Mouse (Mus musculus) erythroid progenitor cell, adult 5-6 weeks (primary cell): ENCODE measurements around the gene Pcgf5. TPM values are rescaled to one million over a fixed set of nuclear protein-coding genes. Genes with fewer than 3 reads are reported as not detected.

Experiments
- ATAC-seq: replicated peaks from 2 replicates; pipeline ENCODE4 v1.8.0; 2016; ENCODE audit warnings: moderate number of reproducible peaks, mild to moderate bottlenecking, moderate TSS enrichment, inconsistent platforms; ENCODE audit not compliant: poor library complexity, low FRiP score, severe bottlenecking
- total RNA-seq, 2 experiments: library from RNA; stranded (forward) in 1 of 2; stranded (reverse) in 1 of 2; fragments of 150-400 nt in 1 of 2; fragments of 186-747, 209-891 nt in 1 of 2; gene quantifications; 2 replicates each; pipeline versions ENCODE4 v1.2.3 to v1.2.4; 2015 to 2017; ENCODE audit warnings: low replicate concordance in 2 of 2

The Pcgf5 gene
- total RNA-seq (2015; ENCODE audit: low replicate concordance): 71.7 and 72.1 TPM in 2 replicates
- 93.1 and 138 TPM in 2 replicates for total RNA-seq (2017; ENCODE audit: low replicate concordance)

DNA sequence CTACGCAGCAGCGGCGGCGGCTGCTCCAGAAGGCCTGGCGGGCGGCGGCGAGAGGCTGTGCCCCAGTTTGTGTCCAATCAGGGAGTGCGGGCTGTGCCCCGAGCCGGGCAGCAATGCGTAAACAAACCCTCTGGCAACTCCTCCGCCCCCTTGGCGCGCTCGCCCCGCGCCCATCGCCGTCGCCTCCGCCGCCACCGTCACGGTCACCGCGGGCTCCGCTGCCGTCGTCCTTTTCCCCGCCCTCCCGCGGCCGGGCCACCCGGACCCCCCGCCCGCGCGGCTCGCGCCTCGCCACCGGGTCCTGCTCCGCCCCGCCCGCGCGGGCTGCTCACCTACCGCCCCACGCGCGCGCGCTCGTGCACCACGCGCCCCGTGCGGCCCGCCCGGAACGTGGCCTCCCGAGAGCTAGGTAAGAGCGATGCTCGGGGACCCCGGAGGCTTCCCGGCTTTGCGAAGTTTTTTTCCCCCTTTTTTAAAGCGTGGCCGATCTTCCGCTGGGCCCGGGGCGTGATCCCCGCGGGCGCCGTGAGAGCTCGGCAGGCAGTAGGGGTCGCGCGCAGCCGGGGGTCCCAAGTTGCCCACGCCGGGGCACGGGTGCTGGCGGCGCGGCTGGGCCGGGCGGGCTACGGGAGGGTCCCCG, at the start of gene Pcgf5:
TSS of gene Pcgf5 (plus strand) at position 149 of the 640 bp plus-strand sequence.
- ATAC-seq: no peak

DNA sequence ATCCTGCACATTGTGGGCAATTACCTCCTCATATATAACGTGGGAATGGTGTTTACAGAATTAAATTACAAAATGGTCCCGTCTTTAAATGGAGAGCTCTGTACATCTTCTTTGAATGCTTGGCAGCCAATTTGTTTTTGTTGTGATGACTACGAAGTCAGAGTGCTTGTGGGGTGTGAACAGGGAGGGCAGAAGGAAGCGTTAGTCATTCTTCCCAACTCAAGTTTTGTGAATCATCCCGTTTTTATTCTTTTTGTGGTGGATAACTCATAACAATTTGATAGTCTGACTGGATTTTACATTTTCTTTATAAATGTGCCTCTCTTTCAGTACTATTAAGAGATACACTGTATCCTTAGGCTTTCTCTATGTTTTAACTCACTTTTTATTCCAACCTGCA, 42.6 kb upstream of the Pcgf5 start:
- no peak for ATAC-seq

DNA sequence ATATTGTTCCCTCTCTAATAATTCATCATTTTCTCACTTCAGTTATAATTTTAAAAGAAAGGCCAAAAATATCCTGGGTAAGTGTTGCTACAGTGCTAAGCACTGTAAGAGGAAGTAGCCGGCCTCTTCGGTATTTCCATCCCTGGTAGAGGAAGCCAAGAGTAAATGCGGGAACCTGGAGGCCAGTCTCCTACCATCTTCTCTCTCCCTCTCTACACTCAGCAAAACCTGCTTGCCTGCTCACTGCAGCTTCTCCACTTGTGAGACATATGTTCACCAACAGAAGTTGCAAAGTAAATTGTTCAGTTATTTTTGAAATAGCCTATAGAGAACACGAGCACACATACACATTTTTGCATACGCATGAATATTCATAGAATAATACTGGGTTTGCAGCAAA, 34.1 kb upstream of the Pcgf5 start:
- ATAC-seq: no peak

DNA sequence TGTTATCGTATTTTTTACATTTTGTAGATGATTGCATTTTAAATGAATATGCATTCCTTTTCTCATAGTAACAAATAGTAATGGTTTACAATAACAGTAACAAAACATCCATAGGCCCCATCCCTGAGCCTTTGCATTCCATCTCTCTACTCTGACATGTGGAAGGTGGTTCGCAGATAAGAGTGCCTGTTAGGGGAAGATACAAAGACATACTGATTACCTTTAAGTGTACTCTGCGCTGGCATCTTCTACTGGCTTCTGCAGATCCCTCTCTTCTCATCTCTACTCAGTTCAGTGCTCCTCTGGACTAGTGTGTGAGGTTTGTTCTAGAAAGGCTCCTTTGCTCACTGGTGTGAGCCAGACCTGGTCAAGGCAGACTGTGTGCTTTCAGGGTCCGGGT, 28.4 kb upstream of the Pcgf5 start:
- ATAC-seq: no peak

DNA sequence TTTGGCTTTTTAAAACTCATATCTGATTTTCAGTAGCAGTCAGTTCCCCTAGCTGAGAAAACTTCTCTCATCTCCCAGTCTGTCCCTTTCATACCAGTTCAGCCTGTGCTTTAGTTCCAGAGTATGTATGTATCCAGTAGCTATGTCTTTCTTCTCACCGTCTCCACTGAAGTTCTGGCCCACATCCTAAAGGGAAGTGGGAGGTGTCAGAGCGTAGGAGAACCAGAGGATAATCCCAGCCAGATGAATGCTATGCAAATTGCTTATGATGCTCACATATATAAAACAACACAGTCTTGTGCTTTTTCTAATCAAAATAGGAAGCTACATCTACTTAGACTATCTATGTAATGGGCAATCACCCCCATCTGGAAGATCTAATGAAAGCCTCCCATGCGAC, 27.0 kb upstream of the Pcgf5 start:
- ATAC-seq: no peak

DNA sequence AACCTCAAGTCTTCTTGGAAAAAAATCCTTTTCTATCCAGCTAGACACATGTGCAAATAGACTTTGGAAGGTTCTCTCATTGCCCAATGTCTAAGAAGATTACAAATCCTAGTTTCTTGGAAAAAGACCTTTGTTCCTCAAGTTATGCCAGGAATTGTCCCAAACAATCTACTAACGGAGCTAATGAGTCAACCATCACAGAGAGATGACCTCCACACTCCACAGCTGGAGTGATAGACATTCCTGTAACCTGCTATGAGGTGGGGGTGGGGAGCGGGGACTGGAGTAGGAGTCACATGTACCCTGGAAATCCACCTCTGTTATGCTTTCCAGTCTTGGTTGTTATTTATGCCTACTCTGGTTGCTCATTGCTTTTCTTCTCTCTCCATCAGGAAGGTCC, 24.8 kb upstream of the Pcgf5 start:
- ATAC-seq: no peak

DNA sequence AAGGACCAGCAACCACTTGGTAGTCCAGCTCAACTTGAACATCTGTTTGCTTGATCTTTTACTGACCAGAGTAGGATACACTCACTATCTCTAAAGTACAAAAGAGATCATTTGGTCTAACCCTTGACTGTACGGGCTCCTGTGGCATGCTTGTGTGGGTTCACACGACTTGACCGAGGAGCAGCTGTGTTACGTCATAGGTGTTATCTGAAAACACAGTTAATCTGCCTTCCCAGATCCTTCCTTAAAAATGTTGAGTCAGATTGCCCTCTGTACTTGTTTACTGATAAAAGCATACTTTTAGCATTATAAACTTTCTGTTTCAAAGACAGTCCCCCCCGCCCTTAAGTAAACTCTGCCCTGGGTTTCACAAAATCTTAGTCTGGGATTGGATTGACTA, 19.4 kb upstream of the Pcgf5 start:
- ATAC-seq: no peak

DNA sequence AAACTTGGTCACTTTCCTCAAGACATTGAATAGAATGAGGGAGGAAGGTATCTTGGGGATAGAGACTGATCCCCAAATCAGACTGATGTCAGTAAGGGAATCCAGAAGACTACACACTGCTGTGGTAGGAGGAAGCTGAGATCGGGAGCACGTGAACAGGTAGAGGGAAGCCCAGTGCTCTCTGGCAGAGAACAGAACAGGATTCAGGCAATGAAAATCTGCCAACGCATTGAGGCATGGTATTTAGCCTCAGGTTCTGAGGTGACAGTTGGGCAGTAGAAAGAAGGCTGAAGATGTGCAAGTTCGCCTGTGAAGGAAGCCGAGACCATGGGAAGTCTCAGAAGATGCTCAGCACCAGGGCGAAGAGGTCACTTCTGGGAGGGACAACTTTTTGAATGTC, 733 bp upstream of the Pcgf5 start:
- ATAC-seq: no peak

DNA sequence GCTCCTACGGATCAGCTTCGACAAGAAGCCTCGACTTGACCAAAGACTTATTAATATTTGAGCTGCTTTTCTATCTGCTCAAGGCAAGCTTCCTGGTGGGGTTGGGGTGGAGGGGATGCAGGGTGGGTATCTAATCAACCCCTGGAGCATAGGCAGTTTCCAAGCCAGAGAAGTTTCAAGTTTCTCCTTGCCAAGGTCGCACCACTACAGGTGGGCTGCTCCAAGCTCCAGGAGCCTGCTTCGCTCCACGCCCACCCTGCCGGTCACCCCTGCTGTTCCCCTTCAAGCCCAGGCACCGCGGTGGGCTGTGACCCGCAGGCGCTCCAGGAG, 313 bp upstream of the Pcgf5 start:
- no peak for ATAC-seq

DNA sequence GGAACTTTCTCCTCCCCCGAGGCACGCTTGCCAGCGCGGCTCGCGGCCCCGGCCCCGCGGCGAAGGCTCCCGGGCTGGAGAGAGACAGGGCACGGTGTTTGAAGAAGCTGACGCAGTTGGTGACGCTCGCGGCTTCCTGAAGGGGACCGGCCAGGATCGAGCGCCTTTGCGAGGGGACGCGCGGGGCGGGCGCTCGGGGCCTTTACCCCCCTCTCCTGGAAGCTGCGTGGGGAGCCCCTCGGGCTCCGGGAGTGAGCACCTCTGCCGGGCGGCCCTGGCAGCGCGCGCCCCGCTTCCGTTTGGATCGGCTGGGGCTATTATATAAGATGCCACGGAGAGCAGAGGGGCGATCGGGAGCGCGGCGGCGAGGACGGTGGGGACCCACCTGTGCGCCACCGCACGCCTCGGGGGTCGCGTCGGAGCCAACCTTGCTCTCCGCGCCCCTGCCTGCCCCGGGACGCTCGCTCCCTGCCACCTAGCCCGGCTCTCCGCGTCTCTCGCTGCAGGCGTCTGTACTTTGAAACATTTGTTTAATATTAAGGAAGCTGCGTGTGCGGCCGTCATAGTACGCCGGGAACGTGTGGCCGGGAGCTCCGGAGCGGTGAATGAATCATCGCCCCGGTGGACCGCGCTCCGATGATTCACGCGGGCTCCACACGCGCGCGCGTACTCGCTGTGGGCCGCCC, 835 bp downstream of the Pcgf5 start:
- ATAC-seq: no peak

DNA sequence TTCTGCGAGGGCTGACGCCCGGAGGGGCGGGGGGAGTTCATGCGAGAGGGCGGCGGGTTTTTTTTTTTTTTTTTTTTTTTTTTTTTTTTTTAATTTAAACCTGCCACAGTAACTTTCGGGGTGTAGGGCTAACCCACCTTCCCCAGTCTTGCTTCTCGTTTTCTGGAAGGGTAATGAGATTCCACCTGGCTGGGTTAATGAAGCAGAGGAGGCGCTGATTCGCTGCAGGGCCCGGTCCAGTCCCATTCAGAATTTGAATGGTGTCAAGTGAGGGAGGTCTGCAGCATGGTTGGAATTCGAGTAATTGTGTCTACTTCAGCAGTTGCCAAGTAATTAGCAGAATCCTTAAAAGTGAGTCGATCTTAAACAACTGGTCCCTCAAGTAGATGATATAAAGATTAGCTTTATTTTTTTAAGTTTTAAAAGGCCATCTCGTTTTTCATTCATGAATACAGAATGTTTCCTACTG, 1.4 kb downstream of the Pcgf5 start:
- no peak for ATAC-seq

DNA sequence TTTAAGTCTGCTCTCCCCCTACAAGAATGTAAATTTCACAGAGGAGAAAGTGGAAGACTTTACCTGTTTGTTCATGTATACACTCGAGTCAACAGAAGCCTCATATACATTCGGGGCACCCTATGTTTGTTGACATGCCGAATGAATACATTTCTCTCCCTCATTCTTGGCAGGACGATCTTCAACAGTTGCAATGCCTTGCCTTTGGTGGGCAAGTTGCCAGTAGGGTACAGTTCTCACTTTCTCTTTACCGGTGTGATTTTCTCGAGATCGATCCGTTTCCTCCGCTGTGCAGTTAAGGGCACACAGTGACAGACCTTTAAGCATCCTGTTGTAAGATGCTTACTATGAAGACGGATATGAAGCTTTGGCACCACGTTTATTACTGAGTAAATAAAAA, 2.1 kb downstream of the Pcgf5 start:
- ATAC-seq: no peak

DNA sequence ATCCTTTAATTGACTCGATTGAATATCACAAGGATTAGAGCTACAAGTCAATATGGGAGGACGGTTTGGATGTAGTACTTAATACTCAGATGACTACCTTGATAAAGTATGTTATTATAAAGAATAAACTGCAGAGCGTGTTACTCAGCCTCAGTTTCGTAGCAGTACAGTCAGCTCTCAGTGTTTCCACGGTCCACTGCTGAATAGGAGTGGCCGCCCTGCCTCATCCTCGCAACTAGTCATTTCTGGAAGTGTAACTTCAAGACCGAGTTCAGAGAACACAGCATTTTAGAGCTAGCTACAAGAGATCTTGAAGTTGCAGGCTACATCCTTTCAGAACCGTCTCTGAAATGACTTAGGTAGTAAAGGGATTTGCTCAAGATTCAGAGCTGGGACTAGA, 2.8 kb downstream of the Pcgf5 start:
- no peak for ATAC-seq

DNA sequence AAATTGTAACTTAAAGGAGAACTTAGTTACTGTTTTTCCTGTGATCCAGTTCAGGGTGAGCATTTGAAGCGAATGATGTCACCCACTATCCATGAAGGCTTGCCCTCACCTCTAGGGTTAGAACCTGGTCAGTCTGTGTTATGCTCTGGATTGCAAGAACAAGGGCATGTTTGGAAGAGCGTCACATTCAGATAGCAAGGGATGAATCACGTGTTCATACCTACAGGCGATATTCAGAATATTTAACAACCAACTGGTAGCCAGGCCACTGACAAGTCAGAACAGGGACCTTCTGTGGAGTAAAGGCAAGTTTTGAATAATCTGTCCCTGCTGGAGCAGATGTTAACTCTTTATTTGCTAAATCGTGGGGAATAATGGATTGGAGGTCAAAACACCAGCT, 14.4 kb downstream of the Pcgf5 start:
- no peak for ATAC-seq

DNA sequence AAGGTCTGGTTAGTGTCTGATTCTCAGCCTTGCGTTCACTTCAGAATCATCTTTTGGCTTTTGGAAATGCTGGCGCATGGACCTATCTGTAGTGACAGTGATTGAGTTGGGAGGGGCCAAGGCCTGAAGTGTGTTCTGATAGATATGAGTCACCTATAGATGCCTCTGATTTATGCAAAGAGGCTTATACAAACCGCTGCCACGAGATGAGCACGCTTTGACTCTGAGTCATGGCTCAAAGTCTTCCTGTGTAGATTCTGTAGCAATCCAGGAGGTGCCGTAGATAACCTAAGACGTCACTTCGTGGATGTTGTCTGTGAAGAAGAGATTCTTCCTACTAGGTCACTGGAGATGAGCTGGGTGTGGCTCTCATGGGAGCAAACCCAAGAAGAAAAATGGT, 16.6 kb downstream of the Pcgf5 start:
- no peak for ATAC-seq

DNA sequence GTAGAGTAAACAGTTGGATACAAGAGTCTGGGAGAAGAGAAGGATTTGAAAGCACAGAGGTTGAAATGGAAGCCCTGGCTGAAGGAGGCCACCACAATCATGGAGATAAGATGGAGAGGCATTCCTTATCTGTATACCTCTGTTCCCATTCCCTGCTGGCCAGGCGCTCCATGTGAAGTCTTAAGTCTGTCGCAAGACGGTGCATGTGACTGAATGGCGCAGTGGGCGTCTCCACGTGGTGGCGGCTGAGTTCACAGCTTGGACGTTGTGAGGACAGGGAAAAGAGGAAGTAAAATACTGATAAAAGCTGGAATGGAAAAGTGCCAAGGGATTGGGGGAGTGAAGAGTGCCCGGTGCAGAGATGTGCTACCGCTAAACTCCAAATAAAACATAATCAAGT, 23.4 kb downstream of the Pcgf5 start:
- ATAC-seq: no peak

DNA sequence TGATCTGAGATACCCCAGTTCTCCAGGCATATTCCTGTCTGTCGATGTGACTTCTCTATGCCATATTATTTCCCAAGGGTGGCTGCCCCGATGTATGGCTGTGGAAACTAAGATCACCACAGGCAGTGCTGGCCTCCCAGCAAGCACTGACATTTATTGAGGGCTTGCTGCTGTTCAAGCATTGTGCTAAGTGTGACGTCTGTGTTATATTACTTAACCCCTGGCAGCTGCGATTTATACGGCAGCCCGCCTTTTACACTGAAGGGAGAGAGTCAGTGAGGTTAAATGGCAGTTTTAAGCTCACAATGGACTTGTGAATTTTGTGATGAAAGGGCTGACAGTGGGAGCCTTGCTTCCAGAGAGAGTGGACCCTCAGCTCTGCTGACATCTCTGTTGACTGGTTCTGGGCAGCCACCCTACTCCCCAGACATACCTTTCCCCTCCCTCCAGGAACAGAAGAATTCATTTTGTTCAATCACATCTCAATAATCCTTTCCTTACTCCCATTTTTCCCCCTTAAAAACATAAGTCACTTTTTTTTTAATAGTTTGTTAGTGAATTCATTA, 25.0 kb downstream of the Pcgf5 start:
- no peak for ATAC-seq

DNA sequence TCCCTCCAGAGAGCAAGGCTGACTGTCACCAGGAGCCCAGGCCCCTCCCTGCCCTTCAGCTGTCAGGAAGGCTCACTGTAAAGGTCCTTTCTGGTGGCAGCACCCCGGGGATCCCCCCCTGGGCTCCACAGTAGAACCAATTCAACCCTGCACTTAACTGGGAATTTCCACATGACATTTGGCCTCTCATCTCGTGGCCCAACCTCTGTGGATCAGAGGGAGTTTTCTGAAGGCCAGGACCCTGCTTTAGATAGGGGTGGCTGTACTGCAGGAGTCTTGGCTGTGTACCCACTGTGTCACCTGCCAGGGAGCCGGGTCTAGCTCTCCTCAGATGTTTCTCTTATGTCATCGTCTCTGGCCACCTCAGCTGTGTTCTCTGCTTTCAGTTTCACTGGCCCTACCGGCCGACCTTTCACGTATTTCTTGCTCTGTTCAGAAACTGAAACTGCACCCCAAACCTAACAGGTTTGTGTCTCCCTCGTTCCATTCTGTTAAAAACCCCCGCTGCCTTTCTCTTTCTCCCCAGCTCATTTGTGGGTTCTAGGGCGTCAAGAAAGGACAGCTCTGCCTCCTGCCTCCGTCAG, 27.2 kb downstream of the Pcgf5 start:
- ATAC-seq: no peak

DNA sequence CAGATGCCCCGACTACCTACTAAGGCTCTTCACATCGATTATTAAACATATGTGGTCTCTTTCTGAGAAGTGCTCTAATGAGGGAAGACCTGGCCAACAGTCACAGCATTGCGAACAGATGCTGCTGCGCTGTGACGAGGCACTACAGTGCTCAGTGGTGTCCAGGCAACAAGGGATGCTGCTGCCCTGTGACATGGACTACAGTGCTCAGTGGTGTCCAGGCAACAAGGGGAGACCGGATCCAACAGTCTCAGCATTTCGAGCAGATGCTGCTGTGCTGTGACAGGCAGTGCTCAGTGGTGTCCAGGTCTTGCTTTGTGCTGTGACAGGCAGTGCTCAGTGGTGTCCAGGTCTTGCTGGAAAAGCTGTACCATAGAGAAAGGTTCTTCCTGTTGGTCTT, 29.6 kb downstream of the Pcgf5 start:
- ATAC-seq: no peak

DNA sequence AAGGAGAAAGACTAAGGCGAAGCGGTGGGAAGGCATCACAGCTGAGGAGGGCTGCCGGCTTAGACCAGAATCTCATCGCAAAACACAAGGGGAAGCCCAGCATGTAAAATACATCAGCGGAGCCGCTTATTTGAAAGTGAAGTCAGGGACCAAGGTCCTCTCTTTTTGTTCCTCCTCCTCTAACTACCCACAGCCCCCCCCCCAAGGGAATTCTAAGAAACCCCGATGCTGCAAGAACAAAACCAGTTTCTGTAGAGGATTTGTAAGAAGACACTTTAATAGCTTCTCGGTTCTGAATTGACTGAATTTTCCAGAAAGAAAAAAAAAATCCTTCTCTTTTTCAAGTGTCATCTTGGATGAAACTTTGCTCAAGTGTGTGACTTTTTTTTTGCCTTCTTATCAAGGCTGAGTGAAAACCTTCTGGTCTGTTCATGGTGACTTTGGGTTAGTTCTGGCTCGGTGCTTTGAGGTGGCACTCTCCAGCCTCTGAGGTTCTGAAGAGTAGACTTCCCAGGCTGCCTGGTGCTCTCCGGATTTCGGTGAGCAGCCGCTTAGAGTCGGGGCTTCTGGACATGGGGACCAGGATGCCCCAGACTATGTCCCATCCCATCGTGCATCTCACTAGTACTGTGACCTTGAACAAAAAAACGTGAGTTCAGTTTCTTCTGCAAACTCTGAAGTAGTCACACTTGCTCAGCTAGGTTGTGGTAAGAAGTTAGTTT, 30.6 kb downstream of the Pcgf5 start:
- no peak for ATAC-seq

DNA sequence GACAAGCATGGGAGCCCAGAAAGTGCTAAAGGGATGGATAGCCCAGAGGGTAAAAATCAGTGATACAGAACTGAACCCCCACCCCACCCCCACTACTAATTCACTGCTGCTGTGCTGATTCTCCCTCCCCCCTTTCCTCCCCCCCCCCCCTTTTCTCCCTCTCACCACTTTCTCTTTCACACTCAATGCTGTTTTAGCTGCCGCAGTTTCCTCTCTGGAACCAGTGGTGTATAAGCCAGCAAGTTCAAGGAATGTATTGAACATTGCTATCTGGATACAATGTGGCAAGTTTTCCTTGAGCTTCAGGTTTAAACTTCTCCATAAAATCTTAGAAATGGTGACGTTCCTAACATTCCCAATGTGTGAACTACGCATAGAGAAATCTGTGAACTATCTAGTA, 34.8 kb downstream of the Pcgf5 start:
- no peak for ATAC-seq
